Mouse (Mus musculus) frontal cortex, postnatal 14 days (tissue): Measurements from ENCODE around the gene Pigyl.
A peak's percentile ranks its signal among the peaks of the same experiment; 100 is the strongest.

Experiments used
- DNase-seq, 2 experiments: peaks; one replicate each; pipeline ENCODE4 v3.0.0; 2022; ENCODE audit warnings: low spot score in 2 of 2

Pigyl gene

GRCm38 (mm10) chr9:22156497-22157245, at the start of gene Pigyl:
Gene Pigyl, plus strand, starts transcription at chr9:22156846.
- peak; percentile 95 to 97 for DNase-seq

- no peak for DNase-seq
These were observed 48.5 kb upstream of the Pigyl start for GRCm38 (mm10) chr9:22108194-22108593.

- DNase-seq = no peak
These were observed 41.0 kb upstream of the Pigyl start for GRCm38 (mm10) chr9:22115635-22116034.

DNA sequence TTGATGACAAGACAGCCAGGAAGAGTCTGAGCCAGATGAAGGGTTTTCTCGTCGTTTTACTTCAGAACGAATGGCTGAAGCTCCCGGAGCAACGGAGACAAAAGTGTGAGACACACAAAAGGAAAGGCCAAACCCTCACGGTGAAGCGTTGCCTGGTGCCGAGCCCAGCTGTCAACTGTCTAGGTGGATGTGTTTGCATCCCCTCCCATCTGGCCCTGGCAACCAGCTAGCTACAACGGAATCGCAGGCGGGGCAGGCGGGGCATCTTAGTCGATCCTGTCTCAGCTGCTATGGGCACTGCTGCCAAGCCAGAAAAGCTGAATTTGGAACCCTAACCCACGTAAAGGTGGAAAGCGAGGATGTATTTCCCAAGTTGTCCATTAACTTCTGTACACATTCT, 40.6 kb upstream of the Pigyl start:
- DNase-seq = no peak

DNA sequence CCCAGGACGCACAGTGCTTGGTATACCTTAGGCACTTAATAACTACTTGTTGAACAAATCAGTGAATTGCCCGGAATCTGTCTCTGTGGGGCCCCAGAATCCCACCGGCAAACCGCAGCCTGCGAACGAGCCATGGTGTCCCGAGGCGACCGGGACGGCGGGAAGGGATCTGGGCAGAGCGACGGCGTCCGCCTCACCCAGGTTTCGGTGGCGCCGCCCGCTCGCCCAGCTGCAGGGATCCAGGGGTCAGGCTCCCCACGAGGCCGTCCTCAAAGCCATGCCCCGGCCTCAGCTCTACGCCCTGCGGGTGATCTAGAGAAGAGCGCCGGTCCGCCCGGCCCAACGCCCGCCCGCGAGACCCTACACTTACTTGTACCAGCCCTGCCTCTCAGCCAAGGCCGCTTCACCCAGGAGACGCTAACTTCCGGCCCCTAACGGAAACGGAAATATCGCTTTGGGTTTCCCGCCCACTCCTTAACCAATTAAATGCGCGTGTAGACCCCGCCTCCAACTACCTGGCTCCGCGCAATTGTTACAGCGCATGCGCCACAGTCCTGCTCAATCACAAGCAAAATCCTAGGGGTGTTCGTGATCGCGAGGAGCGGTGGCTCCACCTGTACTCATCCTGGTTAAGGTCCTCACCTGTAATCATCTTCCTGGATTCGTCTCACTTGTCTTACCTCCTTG, 39.8 kb upstream of the Pigyl start, which contains the start of gene Elof1:
Gene Elof1 (minus strand): TSS at position 433 of the 687 bp plus-strand sequence.
- peak; percentile 92 to 93 for DNase-seq

DNA sequence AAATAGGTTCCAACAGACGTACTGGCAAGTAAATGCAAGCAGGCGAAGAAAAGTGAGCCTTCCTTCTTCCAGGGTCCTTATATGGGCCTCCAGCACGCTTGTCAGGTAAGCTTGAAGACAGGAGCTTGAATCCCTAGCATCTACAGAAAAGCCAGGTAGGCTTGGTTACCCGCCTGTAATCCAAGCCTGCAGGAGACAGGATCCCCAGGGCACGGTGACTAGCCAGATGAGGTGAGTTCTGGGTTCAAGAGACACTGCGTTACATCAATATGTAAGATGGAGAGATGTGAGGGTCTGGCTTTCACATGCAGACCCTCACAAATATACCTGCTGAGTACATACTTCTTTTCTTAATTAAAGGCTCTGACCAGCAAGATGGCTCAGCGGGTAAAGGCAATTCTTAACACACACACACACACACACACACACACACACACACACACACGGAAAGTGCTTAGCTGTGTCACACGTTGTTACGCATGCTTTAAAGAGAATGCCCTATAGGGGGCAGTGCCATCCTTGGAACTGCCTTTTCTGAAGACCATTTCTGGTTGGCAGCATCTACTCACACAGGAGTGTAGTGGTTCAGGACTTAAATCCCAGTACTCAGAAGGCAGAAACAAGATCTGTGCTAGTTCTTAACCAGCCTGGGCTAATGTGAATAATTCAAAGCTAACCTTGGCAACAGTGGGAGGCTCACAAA, 38.7 kb upstream of the Pigyl start:
- DNase-seq = peak in 1 of 2 experiments; percentile 32

DNA sequence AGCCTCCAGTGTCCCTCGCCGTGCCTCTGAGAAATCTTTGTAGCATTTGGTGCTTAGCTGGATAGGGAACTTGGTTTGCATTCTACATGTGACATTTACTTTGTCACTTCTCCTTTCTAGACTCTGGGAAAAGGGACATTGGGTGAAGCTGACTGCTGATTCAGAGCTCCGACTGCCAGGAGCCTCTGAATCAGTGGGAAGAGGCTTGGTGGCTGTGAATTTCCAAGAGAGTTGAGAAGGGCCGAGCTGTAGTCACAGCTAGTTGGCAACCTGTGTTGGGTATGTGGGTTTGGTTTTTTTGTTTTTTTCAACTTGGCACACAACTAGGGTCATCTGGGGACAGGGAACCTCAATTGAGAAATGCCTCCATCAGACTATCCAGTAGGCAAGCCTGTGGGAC, 37.1 kb upstream of the Pigyl start:
- DNase-seq = no peak

DNA sequence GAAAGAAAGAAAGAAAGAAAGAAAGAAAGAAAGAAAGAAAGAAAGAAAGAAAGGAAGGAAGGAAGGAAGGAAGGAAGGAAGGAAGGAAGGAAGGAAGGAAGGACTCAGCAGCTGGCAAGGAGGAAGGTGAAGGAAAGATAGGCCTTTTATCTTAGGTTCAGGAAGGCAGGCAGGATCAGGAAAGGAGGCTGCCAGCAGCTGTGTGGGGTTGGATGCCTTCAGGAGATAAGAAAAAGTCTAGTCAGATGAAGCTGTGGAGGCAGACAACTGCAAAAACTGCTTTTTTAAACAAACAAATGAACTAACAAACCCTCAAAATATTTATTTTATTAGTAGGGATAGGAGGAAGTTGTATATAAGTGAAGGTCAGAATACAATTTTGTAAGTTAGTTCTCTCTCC, 35.1 kb upstream of the Pigyl start:
- DNase-seq = no peak

DNA sequence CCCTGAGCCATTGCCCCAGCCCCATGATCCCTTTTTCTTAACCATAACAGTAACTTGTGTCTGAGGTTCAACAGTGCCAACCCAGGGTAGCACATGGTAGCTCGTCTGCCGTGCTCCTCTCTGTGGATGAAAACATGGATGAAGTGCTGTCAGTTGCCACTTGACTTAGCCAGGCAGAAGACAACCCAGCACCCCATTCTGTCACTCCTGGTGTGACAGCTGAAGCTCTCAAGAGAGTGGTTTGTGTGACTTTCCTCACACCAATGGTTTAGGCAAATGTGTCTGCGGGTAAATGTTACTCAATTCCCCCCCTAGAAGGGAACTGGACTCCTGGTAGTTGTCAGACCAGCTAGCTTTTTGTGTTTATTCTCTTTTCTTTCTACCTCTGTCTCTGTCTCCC, 34.6 kb upstream of the Pigyl start:
- DNase-seq = no peak

GRCm38 (mm10) chr9:22123069-22123609, 33.5 kb upstream of the Pigyl start:
- DNase-seq = no peak

GRCm38 (mm10) chr9:22124169-22124568, 32.5 kb upstream of the Pigyl start:
- DNase-seq = no peak

GRCm38 (mm10) chr9:22125246-22126027, 31.2 kb upstream of the Pigyl start:
- DNase-seq = no peak

DNA sequence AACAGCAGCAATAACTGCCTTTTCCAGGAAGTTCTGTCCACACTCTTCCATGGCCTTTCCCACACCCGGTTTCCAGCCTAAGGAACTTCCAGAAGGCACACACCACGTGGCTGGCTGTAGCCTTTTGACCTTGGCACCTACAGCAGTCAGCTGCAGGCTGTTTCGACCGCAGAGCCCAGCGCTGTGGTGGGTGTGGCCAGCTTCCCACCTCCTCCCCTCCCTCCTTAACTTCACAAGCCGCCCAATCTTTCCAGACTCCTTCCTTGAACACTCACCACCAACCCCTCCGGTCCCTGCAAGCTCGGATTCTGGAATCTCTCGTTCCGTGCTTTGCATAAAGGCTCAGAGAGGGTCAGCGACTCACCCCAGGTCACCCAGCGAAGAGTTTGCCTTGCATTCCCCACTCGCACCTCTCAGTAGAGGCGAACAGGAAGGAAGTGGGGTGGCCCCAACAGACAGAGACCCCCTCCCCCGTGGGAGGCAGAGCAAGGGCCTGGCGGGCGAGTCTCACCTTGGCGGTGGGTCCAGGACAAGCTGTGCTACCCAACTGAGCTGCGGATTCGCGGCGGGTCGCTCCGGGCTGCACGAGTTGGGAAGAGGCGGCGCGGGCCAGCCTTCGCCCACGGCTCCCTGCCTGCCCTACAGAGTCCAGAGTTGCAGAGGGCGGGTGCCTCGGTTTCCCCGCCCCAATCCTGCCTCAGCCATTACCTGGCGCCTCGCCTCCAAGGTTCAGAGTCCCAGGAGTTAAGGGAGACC, 25.2 kb upstream of the Pigyl start:
- DNase-seq = no peak

DNA sequence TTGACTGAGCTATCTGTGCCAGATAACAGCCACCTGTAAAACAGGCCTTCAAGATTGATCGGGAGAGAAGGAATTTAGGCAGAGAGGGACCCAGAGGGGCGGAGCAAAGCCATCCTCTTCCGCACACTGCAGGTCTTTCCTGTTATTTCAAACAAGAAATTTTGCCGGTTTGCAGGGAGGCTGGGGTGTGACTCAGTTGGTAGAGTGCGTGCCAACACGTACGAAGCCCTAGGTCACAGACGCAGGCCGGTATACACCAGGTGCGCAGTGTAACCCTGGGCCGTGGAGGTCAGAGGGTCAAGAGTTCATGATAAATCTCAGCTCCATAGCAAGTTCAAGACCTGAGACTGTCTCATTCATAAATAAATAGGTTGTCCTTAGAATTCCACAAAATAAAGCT, 24.4 kb upstream of the Pigyl start:
- DNase-seq = no peak

GRCm38 (mm10) chr9:22134246-22134890, 22.3 kb upstream of the Pigyl start:
- DNase-seq = no peak

DNA sequence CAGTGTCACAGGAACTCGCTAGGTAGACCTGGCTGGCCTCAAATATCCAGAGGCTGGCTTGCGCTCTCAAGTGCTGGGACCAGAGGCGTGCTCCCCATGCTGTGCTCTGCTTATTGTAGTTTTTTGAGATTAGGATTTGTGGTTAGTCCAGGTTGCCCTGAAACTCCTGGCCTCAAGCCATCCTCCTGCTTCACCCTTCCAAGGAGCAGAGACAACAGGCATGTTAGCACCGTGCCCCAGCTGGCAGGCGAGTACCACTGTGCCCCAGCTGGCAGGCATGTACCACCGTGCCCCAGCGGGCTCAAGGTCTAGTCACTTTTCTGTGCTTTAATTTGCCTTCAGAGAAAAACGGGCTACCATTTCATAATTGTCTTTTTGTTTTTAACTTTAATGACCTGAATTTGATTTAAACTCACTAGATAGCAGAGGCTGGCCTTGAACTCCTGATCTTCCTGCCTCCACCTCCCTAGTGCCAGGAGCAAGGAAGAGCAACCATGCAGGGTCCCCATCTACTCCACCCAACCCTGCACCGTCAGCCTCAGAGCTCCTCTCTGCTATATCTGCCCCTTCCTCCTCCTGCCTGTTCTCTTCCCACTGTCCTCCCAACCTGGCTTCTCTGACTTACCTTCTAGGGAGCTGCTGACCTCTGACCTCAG, 21.5 kb upstream of the Pigyl start:
- DNase-seq = no peak

DNA sequence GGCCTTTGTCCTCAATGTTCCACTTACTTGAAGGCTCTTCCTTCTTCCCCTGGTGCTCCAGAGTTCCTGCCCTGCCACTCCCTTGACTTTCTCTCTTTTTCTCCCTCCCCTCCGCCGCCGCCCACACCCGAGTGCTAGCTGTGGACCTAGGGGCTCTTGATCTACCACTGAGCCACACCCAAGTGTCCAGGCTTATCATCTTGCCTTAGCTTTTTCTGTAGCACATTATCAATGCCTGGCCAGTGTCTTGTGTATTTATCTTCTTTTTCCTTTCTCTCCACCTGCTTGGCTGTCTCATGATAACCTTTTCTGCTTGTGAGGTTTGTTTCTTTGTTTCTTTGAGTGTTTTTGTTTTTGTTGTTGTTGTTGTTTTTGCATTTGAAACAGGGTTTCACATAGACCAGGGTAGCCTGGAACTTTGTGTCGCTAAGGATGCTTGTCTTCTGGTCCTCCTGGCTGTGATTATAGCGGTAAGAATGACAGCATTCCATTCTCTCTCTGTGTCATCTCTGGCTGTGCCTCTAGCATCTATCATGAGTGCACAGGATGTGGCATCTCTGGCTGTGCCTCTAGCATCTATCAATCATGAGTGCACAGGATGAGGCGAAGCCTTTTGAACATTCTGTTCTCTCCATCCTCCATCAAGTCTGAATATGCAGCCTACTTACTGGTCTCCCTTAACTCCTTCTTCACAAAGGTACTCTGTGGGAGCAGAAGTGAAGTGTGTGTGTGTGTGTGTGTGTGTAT, 20.8 kb upstream of the Pigyl start, which contains the start of gene Acp5:
Gene Acp5 (minus strand): TSS at position 68 of the 747 bp plus-strand sequence.
- no peak for DNase-seq

GRCm38 (mm10) chr9:22136765-22137547, 19.7 kb upstream of the Pigyl start:
- no peak for DNase-seq
